Mouse (Mus musculus) R1 (cell line): ENCODE results near the gene Mettl24.

Experiments
- DNase-seq: peaks from one replicate; pipeline ENCODE4 v3.0.0-alpha.2; 2018; ENCODE audit warnings: low read depth, low spot score

Mettl24 gene

DNA sequence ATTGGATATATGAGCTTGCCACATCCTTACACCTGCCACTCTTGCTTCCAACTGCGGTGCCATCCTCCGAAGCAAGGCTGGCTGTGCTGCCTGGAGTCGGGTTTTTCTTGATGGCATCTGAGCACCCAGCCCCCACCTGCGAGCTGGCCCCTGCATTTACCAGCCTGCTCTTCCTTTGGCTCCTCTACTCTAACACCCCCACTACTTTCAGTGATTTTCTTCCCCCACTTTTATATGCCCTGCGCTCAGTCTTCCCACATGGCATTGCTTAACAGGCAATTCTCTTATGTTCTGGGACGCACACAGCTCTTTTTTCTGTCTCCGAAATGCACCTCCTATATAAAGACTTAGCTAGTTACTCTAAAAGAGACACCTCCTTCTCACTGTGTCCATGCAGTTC, 1.2 kb downstream of the Mettl24 start:
- DNase-seq = no peak

DNA sequence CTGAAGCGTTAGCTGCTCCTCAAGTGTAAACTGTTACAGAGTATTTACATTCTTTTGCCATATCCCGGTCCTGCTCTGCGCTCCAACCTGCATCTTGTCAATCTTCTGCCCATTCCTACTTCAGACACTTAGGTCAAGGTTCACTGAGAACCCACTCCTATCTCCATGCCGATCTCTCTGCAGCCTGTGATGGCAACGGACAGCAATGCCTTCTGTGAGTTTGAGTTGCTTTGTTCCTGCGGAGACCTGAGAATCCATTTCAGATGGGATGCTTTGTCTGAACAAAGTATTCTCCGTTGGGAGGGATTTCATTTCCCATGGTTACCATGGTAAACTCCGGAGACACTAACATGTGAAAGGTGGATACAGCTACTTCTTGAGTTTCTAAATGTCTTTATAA, 2.6 kb downstream of the Mettl24 start:
- DNase-seq = peak; percentile 16

DNA sequence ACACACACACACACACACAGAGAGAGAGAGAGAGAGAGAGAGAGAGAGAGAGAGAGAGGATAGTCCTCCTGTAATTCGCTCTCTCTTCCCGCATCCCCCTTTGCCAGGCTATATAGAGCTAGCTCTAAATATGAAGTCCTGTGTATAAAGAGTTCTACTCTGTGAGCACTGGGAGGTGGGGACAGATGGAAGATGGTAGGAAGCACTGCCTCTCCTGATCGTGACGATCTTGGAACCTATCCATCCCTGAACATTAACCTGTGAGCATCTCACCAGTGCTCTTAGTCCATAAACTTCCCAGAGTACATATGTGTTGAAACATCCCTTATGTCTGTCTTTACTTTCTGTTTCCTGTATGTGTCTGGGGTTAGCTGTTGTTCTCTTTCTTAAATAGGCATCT, 3.9 kb downstream of the Mettl24 start:
- DNase-seq = no peak

DNA sequence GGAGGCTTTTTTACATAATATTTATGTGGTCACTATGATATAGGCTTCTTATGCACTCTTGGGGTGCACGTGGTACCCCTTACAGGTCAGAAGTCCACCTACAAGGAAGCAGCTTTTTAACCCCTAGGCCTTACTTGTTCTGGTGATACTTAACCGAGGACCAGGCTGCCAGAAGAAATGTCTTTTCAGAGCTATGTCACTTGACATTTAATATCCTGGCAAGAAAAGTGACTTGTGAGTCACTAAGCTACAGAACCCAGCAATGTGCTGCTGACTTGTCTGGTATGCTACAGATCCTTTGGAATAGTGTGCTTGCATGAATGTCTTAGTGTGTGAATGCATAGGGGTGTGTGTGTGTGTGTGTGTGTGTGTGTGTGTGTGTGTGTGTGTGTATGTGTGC, 4.3 kb downstream of the Mettl24 start:
- DNase-seq = no peak

DNA sequence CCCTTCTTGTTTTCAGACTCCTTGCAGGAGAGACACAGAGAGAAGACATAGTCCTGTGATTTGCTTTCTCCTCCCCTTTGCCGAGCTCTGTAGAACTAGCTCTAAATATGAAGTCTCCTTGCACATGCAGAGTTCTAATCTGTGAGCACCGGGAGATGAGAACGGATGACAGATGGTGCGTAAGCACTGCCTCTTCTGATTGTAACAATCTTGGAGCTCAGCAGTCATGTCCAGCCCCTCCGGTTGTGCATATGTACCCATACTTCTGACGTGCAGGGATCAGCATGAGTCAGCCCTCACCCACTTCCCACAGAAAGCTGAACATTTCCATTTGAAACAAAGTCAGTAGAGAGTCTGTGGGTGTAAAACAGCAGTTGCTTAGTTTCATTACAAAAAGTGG, 5.2 kb downstream of the Mettl24 start:
- DNase-seq = no peak

DNA sequence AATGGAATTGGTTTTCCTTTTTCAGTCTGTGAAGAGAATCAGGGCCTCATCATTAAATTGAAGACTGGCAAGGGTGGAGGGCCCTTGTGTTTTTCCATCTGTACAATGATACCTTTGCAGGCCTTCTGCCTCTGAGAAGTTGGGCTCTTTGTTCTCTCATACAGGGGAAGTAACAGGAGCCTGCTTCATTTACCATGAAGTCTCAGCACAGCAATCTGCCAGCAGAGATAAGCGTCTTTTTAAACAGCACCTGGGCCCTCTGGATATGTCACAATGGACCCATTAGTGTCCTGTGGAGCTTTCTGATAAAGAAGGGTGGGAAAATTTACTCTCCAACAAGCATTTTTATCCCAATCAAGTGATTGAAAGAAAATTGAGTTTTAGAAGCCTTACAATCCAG, 5.8 kb downstream of the Mettl24 start:
- no peak for DNase-seq

DNA sequence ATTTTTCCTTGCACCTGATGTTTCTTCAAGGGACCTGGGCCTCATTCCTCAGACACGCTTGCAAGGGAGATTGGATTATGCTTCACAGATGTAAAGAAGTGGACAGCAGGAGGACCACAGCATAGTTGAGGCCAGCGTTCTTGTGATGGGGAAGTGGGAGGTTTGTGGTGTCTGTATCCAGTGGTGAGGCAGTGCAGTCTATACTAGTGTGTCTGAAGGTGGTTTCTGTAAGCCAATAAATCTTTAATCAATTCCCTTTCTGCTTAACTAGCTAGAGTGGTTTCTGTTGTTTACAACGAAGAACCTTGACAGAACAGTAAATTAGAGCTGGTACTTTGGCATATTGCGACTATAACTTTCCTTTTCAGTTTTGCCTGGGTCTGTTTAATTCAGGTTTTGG, 15.6 kb downstream of the Mettl24 start:
- DNase-seq = no peak

DNA sequence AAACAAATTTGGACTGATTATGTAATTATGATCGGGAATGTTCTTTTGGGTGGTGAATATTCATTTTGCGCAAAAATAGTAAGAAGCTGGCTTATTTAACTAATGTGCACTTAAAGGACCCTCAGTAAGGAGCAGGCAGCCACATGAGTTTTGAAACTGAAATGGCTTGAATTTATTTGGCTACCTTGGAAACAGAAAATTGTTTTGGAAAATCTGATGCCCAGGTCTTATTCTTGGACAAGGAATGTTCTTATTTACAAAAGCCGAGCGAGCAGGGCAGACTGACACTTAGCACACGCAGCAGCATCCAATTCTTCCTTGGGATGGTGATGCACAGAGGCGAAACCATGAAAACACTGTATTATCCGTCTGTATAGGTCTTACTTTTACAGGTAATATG, 28.0 kb downstream of the Mettl24 start:
- DNase-seq = no peak

DNA sequence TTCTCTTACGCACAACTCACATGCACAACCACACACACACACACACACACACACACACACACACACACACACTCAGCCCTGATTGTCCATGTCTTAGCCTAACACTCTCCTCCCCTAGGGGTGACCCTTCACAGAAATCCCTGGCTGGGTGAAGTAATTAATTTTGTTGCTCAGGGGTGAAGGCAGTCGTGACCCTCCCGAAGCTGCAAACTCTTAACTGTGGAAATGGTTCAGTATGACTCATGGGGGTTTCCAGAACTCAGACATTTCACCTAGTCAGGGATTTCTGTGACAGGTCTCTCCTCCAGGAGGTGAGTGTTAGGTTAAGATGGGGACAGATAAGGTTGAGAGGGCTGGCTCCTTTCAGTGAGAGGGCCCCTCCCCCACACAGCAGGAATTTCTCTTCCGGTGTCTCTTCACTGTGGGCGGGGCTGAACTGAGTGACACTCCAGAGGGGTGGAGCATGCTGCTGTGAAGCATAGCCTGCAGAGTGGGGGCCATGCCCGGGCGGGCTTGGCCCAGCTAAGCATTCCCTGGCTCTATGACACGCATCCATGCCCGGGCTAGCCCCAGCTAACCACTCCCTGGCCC, 30.0 kb downstream of the Mettl24 start:
- peak; percentile 78 for DNase-seq

DNA sequence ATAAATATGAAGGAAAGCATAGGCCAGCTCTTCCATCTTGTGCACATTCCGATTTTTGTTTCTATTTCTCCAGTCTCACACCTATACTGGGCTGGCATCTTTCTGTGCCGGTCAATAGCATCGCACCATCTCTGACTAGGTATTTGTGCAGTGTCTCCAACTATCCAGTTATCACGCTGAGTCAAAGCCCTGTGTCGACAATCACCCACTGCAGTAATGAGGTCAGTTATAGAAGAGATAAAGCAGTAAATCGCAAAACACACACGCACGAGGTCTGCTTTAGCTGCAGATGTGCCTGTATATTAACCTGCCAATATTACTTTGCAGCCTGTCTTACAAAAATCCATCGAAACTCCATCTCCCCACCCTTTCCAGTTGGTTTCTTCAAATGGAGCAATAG, 30.7 kb downstream of the Mettl24 start:
- no peak for DNase-seq

DNA sequence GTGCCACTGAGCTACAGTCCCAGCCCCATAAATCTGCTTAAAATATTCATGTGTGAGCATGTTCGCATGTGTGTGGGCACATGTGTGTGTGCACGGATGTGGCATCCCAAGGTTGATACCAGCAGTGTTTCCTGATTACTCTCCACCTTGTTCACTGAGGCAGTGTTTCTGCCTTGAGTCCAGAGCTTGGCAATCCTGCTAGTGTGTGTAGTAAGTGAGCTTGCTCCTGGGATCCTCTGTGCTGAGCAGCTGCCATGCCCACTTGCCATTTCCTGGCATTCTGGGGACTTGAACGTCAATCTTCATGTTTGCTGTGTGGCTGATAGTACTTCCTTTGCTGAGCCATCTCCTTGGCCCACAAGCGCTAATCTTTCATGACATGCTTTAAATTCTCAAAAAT, 32.1 kb downstream of the Mettl24 start:
- DNase-seq = no peak

DNA sequence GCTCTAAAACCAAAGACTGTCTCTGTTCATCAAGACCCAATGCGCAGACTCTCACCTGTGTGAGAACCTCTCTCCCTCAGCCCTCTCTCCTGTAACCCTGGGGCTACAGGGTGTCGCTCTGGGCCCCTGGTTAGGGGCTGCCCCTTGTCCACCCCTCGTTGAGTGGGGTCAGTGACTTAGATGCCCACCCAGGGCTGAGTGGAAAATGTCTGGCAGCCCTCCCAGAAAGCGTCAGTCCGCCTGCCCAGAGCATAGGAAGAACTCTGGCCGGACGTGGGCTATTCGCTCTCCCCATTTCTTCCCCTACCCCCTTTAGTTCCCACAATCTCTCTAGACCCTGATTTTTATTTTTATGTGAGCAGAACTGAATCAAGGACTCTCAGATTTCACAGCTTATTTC, 33.2 kb downstream of the Mettl24 start:
- no peak for DNase-seq

DNA sequence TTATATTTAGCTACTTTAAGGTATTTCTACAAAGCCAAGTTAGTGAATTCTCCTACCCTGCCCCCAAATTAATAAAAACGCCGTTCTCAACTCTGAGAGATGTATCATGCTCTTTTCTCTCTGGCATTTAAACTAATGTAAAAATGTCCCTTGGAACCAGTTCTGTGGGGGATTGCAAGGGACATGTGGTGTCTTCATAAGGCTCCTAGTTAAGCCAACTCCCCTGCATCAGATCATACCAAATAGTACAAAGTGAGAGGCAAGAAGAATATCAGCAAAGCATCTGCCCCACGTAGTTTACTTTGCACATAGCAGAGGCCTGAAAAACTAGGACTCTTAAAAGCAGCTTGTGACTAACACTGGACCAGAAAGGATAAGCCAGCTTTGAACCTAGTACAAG, 33.6 kb downstream of the Mettl24 start:
- DNase-seq = no peak

DNA sequence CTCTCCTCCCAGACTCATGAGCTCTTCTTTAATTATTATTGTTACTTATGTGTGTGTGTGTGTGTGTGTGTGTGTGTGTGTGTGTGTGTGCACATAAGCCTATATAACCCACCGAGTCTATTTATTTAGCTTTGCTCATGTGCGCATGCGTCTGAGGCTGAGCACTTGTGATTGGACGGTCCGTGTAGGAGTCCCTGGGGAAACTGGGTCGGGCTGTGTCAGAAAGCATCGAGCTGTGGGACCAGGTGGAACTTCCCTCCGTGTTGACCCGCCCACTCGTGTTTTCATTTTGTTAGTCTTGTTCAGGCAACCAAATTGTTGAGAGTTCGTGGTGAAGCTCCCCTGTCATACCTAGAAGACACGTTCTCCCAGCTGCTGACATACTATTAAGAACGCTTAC, 35.3 kb downstream of the Mettl24 start:
- DNase-seq = peak; percentile 60

DNA sequence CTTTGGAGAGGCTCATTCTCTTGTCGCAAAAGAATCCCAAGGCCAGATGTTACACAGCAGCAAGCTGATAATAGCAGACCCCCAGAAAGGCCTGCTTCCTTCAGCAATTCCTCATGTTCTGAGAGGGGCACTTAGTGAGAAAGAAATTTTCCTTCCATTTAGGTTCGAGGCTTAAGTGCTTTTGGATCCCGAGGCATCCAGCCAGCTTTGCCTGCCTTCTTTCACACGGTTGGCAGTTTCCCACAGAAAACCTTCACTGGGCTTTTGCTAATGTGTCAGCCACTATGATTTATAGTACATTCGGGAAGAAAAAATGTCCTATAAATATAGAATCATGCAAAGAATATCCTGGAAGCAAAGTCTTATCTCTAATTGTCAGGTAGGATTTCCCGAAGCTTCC, 36.0 kb downstream of the Mettl24 start:
- DNase-seq = no peak

DNA sequence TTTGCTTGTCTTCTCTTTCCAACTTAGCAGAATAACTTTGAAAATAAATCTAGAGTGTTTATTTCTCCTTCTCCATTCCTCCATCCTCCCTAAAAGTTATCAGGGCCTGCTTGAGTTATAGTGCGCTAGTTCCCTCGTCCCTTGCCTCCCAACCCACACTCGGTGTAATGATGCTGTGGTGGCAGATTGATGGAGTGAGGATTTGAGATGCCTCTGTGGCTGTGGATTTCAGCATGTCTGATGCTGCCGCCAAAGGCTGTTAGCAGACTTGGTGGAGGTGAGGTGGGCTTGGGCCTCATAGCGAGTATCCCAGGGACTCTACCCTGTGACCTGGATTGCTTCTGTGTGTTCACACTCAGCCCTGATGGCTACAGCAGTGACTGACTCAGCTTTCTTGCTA, 37.8 kb downstream of the Mettl24 start:
- DNase-seq = no peak

DNA sequence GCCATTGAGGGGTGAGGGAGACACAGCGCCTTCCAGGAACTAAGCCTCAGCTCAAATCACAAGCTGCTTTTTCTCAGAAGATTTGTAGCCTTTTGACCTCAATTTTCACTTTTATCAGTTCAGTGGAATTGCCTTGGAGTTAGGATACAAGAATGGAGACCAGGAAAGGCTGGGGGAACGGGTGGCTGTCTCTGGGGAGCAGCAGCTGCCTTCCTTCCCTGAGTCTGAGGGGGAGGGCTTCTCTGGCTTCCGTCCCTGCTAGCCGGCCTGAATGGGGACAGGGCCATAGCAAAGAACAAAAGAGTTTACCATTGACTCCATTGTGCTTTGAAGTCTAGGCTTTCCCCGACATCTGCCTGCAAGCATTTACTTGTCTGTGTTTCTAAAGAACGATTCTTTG, 41.3 kb downstream of the Mettl24 start:
- DNase-seq = no peak

DNA sequence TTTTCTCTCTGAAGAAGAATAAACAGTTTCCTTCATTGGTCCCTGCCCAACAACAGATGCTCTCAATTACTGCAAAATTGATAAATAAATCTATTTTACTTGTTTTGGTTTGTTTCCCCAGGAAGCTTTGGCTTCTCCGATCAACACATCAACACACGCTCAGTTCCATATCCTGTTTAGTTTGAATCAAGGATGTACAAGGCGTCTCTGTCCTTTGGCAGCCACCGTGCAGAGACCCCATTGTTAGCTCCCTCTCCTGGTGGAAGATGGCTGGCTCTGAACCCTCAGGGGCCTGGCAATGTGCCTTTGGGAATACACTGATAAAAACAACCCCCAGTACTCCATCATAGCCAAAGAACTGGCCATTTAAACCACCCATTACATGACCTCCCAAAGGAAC, 42.0 kb downstream of the Mettl24 start:
- DNase-seq = no peak

DNA sequence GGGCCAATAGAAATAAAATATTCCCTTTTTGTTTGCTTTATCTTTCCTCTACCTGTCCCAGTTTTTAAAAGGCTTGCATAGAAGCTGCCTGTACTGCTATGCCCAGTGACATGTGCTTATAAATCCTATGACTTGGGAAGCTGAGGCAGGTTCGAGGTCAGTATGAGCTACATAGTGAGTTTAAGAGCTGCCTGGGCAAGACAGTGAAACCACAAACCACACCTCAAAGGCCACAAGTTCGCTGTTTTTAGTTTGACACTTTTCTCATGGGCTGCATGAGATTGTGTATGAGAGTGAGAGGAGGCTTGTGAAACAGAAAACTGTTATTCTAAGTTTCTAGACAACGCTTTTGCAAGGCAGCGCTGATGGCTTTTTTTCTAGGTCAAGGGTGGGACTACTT, 42.4 kb downstream of the Mettl24 start:
- no peak for DNase-seq

DNA sequence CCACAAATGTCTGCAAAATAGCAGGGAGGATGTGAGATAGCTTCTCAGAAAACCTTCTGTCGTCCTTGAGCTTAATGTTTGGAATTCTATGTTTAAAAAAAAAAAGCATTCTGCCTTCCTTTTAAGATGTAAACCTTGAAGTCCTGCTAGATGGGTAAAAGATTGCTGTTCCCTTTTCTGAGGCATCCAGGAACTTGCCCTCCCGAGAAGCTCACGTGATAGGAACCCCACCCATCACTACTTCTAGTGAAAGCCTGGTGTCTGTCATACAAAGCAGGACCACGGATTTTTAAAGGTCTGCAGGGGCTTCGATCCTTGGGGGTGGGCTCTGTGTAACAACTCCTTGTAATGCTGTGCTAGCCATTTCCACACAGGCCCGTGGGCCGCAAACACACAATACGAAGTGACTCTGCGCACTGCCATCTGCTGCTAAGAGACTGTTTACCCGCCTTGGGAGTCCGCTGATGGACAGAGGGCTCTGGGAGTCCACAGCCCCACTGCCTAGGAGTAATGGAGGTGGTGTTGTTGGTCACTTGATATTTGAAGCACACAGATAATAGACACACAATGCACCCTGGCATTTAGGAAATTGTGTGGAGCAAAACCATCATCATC, 43.3 kb downstream of the Mettl24 start:
- peak; percentile 13 for DNase-seq

DNA sequence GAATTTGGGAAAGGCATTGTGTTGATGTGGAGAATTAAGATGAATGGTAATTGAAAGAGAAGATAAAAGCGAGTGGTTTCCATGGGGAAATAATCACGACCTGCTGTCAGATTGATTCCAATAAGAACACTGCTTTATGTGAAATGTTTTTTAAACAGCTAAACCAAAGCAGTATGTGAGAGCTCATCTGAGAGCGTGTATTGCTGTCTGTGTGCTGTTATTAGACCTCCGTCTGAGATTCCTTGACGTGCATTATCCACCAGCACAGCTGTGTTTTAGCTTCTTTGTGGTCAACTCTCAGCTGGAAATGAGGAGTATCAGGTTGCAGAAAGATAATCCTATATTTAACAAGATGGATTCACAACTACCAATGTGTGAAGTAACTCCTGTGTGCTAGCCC, 43.9 kb downstream of the Mettl24 start:
- DNase-seq = no peak

DNA sequence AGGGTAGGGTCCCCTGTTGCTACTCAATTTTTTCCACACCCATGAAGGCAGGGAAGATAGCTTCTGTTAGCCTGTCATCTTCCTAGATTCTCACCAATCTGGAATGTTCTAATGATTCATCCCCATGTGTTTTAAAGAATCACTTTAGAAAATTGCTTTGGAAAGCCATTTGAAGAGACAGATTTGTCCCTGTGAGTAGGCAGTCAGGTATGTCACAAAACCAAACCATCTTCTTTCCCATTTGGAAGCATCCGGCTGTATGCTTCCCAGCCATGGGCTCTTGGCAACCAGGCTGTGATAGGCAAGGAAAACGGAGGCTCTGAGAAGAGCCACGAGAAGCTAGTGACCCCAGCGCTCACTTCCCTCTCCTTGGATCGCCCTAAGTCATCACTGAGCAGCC, 47.1 kb downstream of the Mettl24 start:
- DNase-seq = no peak

DNA sequence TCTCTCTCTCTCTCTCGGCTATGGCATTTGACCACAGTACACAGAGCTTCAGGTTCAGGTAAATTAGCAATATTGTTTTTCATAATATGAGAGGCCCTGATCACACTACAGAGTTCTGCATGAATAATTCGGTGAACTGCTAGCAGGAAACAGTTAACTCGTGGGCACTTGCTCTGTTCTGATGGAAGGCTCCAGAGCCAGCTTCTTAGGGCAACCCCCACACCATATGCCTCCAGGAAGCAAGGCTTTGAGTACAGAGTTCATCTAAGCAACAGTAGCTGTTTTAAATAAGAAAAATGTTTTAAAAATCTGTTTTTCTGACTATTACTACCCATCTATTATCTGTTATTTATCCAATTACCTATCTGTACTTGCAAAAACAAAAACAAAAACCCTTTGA, 50.2 kb downstream of the Mettl24 start:
- DNase-seq = no peak

DNA sequence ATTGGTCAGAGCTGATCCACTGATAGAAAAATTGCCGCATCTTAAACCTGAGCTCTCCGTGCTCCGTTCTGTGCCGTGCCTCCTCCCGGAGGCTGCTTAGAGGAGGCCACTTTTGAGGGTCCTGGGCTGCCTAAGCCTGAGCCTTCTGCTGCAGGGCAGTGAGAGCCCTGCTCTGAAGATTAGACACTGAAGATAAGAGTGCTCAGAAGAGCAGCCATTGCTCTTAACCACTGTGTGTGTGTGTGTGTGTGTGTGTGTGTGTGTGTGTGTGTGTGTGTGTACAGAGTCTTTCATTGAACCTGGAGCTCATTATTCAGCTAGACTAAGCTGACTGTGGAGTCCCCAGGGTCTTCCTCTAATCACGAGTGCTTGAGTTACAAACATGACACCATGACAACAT, 53.1 kb downstream of the Mettl24 start:
- DNase-seq = no peak
